Mouse (Mus musculus) CH12.LX (cell line): Measurements from ENCODE around the gene Tcte1. TPM values are rescaled to one million over a fixed set of nuclear protein-coding genes. Genes with fewer than 3 reads are reported as not detected.
A peak's percentile ranks its signal among the peaks of the same experiment; 100 is the strongest.

Source experiments
- DNase-seq: peaks from one replicate; pipeline ENCODE4 v3.0.0-alpha.2; 2013; ENCODE audit errors: extremely low read depth
- H3K27ac ChIP-seq: 2 replicates; pipeline ENCODE4 v1.5.1; 2012; ENCODE audit warnings: low read depth, mild to moderate bottlenecking, control low read depth, moderate library complexity; ENCODE audit not compliant: insufficient read depth
- H3K27me3 ChIP-seq: replicated peaks from 2 replicates; pipeline ENCODE3; 2012; ENCODE audit warnings: inconsistent platforms
- H3K36me3 ChIP-seq, 2 experiments: replicated peaks in 1 of 2; 2 replicates each; pipeline versions ENCODE3 to v1.6.1; 2012; ENCODE audit warnings: inconsistent platforms in 1 of 2, low read length in 1 of 2, mild to moderate bottlenecking in 1 of 2, mixed read lengths in 1 of 2, moderate library complexity in 1 of 2; ENCODE audit not compliant: control insufficient read depth in 1 of 2, insufficient read depth in 1 of 2
- H3K4me1 ChIP-seq, 2 experiments: 2 replicates each; pipeline ENCODE4 v1.6.1; 2012; ENCODE audit warnings: inconsistent platforms in 1 of 2, moderate library complexity in 1 of 2; ENCODE audit not compliant: insufficient read depth in 2 of 2, control insufficient read depth in 1 of 2
- H3K4me2 ChIP-seq: 2 replicates; pipeline ENCODE4 v1.6.1; 2012; ENCODE audit warnings: low read depth, mild to moderate bottlenecking, control low read depth; ENCODE audit not compliant: poor library complexity, insufficient read depth, severe bottlenecking
- H3K4me3 ChIP-seq, 3 experiments: fragments of 150-350 bp in 1 of 3; sonication (generic) in 1 of 3; replicated peaks in 1 of 3; 2 replicates each; pipeline versions ENCODE3 to v1.5.1; 2011 to 2012; ENCODE audit warnings: low read depth in 2 of 3, low read length in 2 of 3, mild to moderate bottlenecking in 2 of 3, moderate library complexity in 2 of 3, control low read depth in 1 of 3, improper control_type of control experiment in 1 of 3, inconsistent platforms in 1 of 3, mixed read lengths in 1 of 3; ENCODE audit not compliant: poor library complexity in 1 of 3
- H3K79me2 ChIP-seq: replicated peaks from 2 replicates; pipeline ENCODE4 v1.6.1; 2012; ENCODE audit warnings: mild to moderate bottlenecking, moderate library complexity; ENCODE audit not compliant: control insufficient read depth, poor library complexity, insufficient read depth, severe bottlenecking; ENCODE audit errors: extremely low read depth
- H3K9ac ChIP-seq: 2 replicates; pipeline ENCODE4 v1.6.1; 2012; ENCODE audit warnings: low read depth, mild to moderate bottlenecking, control low read depth, moderate library complexity; ENCODE audit not compliant: insufficient read depth
- H3K9me3 ChIP-seq: replicated peaks from 2 replicates; pipeline ENCODE3; 2012; ENCODE audit warnings: low read length, inconsistent platforms, mixed read lengths
- BHLHE40 ChIP-seq: IDR thresholded peaks from 2 replicates; pipeline ENCODE4 v1.6.1; 2011; ENCODE audit warnings: mild to moderate bottlenecking, low read depth, low read length, improper control_type of control experiment
- CHD1 ChIP-seq: IDR thresholded peaks from 2 replicates; pipeline ENCODE4 v1.6.1; 2012; ENCODE audit warnings: low read depth, low read length, improper control_type of control experiment, inconsistent platforms
- CTCF ChIP-seq, 2 experiments: IDR thresholded peaks in 1 of 2; conservative IDR thresholded peaks in 1 of 2; 2 replicates each; pipeline ENCODE4 v1.5.1; 2011 to 2012; ENCODE audit warnings: low read depth in 2 of 2, low read length in 2 of 2, improper control_type of control experiment in 1 of 2, inconsistent platforms in 1 of 2, mild to moderate bottlenecking in 1 of 2, moderate library complexity in 1 of 2
- EP300 ChIP-seq: IDR thresholded peaks from 2 replicates; pipeline ENCODE4 v1.6.1; 2011; ENCODE audit warnings: low read length, improper control_type of control experiment
- ETS1 ChIP-seq: conservative IDR thresholded peaks from 2 replicates; pipeline ENCODE4 v1.6.1; 2012; ENCODE audit warnings: low read depth, mild to moderate bottlenecking, inconsistent platforms, low read length, improper control_type of control experiment, moderate library complexity
- HCFC1 ChIP-seq: IDR thresholded peaks from 2 replicates; pipeline ENCODE4 v1.6.1; 2012; ENCODE audit warnings: low read depth, mild to moderate bottlenecking, inconsistent platforms, low read length, improper control_type of control experiment
- IRF4 ChIP-seq: IDR thresholded peaks from 2 replicates; pipeline ENCODE4 v1.6.1; 2014; ENCODE audit warnings: low read depth, mild to moderate bottlenecking, inconsistent platforms, low read length, improper control_type of control experiment
- JUN ChIP-seq: IDR thresholded peaks from 2 replicates; pipeline ENCODE4 v1.6.1; 2011; ENCODE audit warnings: low read depth, mild to moderate bottlenecking, low read length, improper control_type of control experiment, moderate library complexity; ENCODE audit not compliant: insufficient read depth
- KAT2A ChIP-seq: IDR thresholded peaks from 2 replicates; pipeline ENCODE4 v1.6.1; 2012; ENCODE audit warnings: low read length, improper control_type of control experiment, inconsistent platforms; ENCODE audit not compliant: insufficient replicate concordance
- MAX ChIP-seq: IDR thresholded peaks from 2 replicates; pipeline ENCODE4 v1.6.1; 2011; ENCODE audit warnings: low read length, improper control_type of control experiment
- MYC ChIP-seq: IDR thresholded peaks from 2 replicates; pipeline ENCODE4 v1.6.1; 2011; ENCODE audit warnings: low read depth, mild to moderate bottlenecking, improper control_type of control experiment, low read length
- PAX5 ChIP-seq: IDR thresholded peaks from 2 replicates; pipeline ENCODE4 v1.6.1; 2012; ENCODE audit warnings: low read length, inconsistent platforms, mixed read lengths
- POLR2A ChIP-seq: IDR thresholded peaks from 2 replicates; pipeline ENCODE4 v1.6.1; 2011; ENCODE audit warnings: low read depth, mild to moderate bottlenecking, improper control_type of control experiment, low read length
- RAD21 ChIP-seq: IDR thresholded peaks from 2 replicates; pipeline ENCODE4 v1.6.1; 2011; ENCODE audit warnings: low read depth, mild to moderate bottlenecking, low read length, improper control_type of control experiment, moderate library complexity
- SIN3A ChIP-seq: IDR thresholded peaks from 2 replicates; pipeline ENCODE4 v1.6.1; 2012; ENCODE audit warnings: low read length, improper control_type of control experiment, inconsistent platforms
- SMC3 ChIP-seq: IDR thresholded peaks from 2 replicates; pipeline ENCODE4 v1.6.1; 2011; ENCODE audit warnings: low read depth, low read length, improper control_type of control experiment
- UBTF ChIP-seq: IDR thresholded peaks from 2 replicates; pipeline ENCODE4 v1.6.1; 2012; ENCODE audit warnings: low read depth, mild to moderate bottlenecking, inconsistent platforms, low read length, improper control_type of control experiment, moderate library complexity
- ZKSCAN1 ChIP-seq: IDR thresholded peaks from 2 replicates; pipeline ENCODE4 v1.6.1; 2012; ENCODE audit warnings: low read depth, inconsistent platforms, low read length, improper control_type of control experiment, borderline replicate concordance
- ZNF384 ChIP-seq: IDR thresholded peaks from 2 replicates; pipeline ENCODE4 v1.6.1; 2012; ENCODE audit warnings: low read depth, low read length, improper control_type of control experiment, inconsistent platforms
- dilution Hi-C: fragments of 300-500 bp; cut with MboI; formaldehyde crosslinking; loops from 2 replicates; pipeline ENCODE4 v1.14.3; 2020; ENCODE audit warnings: low sequenced_read_pairs; ENCODE audit not compliant: extremely low pct_unique_long_range_greater_than_20kb, extremely low pct_ligation_motif_present
- in situ Hi-C: fragments of 300-500 bp; cut with MboI; formaldehyde crosslinking; loops from 3 replicates; pipeline ENCODE4 v1.14.3; 2019; ENCODE audit warnings: low sequenced_read_pairs, low pct_ligation_motif_present, low pct_unique_long_range_greater_than_20kb, mixed read lengths
- polyA plus RNA-seq: library from polyadenylated mRNA; unstranded; fragments of >175 nt; gene quantifications from 2 replicates; pipeline ENCODE4 v1.2.1, GENCODE M21; 2012; ENCODE audit warnings: low read depth; ENCODE audit not compliant: insufficient read length
- total RNA-seq, 2 experiments: library from RNA; depleted of rRNA; stranded (reverse); fragments of 300-350 nt in 1 of 2; fragments of >200 nt in 1 of 2; gene quantifications; 2 replicates each; pipeline ENCODE4 v1.2.3; 2012 to 2014

Gene Tcte1
- total and polyA plus RNA-seq, 3 experiments = not detected

DNA sequence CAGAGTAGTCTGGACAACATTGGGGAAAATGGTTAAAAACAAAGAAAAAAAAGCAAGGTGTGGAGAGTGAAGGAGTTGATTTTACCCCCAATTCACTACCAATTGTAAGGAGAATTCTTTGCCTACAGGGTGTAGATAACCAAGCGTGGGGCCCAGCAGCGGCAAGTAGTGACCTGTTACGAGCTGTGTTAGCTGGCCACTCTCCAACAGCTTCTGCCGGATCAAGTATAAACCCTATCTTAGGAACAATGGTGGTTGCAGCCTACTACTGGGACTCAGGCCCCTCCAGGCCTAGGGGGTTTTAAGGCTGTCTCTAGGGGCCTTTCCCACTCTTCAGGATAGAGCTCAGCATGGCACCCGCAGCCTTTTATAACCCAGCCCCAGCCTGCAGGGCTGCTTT is 55.0 kb downstream of the Tcte1 start:
- H3K9me3 ChIP-seq = no peaks in the 10 kb centered on the region
- H3K4me1 ChIP-seq = peaks cover 8 to 43% of the 10 kb centered on the region in 2 experiments
- dilution Hi-C loops (no loop called here), in situ Hi-C loops (no loop called here)
- DNase-seq = no peak
- H3K4me2 ChIP-seq = no peak overlapping the region
- no peak overlapping the region for H3K4me3 ChIP-seq
- TF ChIP-seq POLR2A = no peak
- TF ChIP-seq IRF4 = no peak
- no peak for TF ChIP-seq CHD1
- TF ChIP-seq ETS1 = no peak
- TF ChIP-seq BHLHE40 = no peak
- no peak overlapping the region for H3K9ac ChIP-seq
- H3K79me2 ChIP-seq = no peaks in the 10 kb centered on the region
- no peak overlapping the region for H3K27ac ChIP-seq
- no peaks in the 10 kb centered on the region for H3K36me3 ChIP-seq
- H3K27me3 ChIP-seq = no peaks in the 10 kb centered on the region

- Histone ChIP-seq H3K27ac (no peak overlapping the region), H3K4me2 (no peak overlapping the region), H3K4me1 (peaks cover 8 to 49% of the 10 kb centered on the region in 2 experiments), H3K27me3 (no peaks in the 10 kb centered on the region), H3K4me3 (no peak overlapping the region), H3K36me3 (no peaks in the 10 kb centered on the region), H3K9ac (no peak overlapping the region), H3K79me2 (no peaks in the 10 kb centered on the region), H3K9me3 (no peaks in the 10 kb centered on the region)
- no peak for DNase-seq
- in situ Hi-C loops (no loop called here), dilution Hi-C loops (no loop called here)
- no peak for TF ChIP-seq KAT2A
- no peak for TF ChIP-seq SIN3A
- 0 out of 2 replicates have a peak, but pooled peaks have one; percentile 13 for TF ChIP-seq HCFC1
- TF ChIP-seq ETS1 = no peak
- TF ChIP-seq MYC = peak; percentile 81
- TF ChIP-seq CHD1 = no peak
- peak; percentile 44 to 80 for TF ChIP-seq CTCF (conservative IDR thresholded peaks at IDR 0.05 in 1 of 2, IDR thresholded peaks at IDR 0.05 in 1 of 2; ENCODE audit: low read depth in 2 of 2, low read length in 2 of 2)
- peak; percentile 41 for TF ChIP-seq RAD21
- 0 out of 2 replicates have a peak, but pooled peaks have one; percentile 7 for TF ChIP-seq ZNF384
- TF ChIP-seq IRF4 = no peak
- TF ChIP-seq SMC3 = peak; percentile 52
- TF ChIP-seq MAX = peak; percentile 51; the same call in 1 of the 2 replicates
- TF ChIP-seq EP300 = no peak
Observed at GRCm38 (mm10) chr17:45578843-45579242, 55.6 kb downstream of the Tcte1 start.

DNA sequence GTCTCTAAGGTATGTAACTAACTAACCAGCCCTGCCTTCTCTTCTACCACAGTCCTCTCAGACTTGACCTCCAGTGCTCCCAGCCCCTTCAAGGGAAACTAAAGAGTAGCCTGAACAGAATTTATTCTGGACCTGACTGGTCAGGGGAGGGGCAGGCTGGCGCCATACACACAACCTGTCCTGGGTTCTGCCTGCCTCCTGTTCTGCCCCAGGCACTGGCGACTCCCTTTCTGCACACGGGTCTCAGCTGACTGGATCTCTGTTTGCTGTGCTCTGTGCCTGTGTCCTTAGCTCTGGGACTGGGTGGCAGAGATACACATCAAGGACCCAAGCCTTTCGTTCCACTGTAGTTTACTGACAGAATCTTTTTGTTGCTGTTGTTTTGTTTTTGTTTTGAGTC is 56.3 kb downstream of the Tcte1 start:
- Histone ChIP-seq H3K79me2 (no peaks in the 10 kb centered on the region), H3K36me3 (peaks cover 0 to 4% of the 10 kb centered on the region in 2 experiments), H3K27ac (no peak overlapping the region), H3K9me3 (no peaks in the 10 kb centered on the region), H3K9ac (no peak overlapping the region), H3K4me3 (no peak overlapping the region), H3K4me1 (peaks cover 8 to 52% of the 10 kb centered on the region in 2 experiments), H3K27me3 (no peaks in the 10 kb centered on the region), H3K4me2 (no peak overlapping the region)
- in situ Hi-C loops = no loop called here
- dilution Hi-C loops = no loop called here
- TF ChIP-seq ZKSCAN1 = no peak
- no peak for TF ChIP-seq UBTF
- TF ChIP-seq JUN = no peak
- no peak for TF ChIP-seq MAX
- TF ChIP-seq SMC3 = no peak
- TF ChIP-seq CTCF (conservative IDR thresholded peaks at IDR 0.05 in 1 of 2, IDR thresholded peaks at IDR 0.05 in 1 of 2; ENCODE audit: low read depth in 2 of 2, low read length in 2 of 2) = no peak
- no peak for TF ChIP-seq SIN3A
- no peak for TF ChIP-seq POLR2A
- no peak for TF ChIP-seq PAX5
- no peak for TF ChIP-seq ETS1
- DNase-seq = no peak
